Mouse (Mus musculus): ENCODE results near the gene D6Ertd527e.

GRCm38 (mm10) chr6:87112125-87112524 lies 7.6 kb downstream of the D6Ertd527e start:
- TF ChIP-seq CTCF (IDR thresholded peaks at IDR 0.05; ENCODE audit: low read depth) (no peak), EP300 (IDR thresholded peaks at IDR 0.05; ENCODE audit: low read depth) (no peak)
